Mouse (Mus musculus) intestine, postnatal 0 days (tissue): ENCODE results near the gene Parp8. TPM values are rescaled to one million over a fixed set of nuclear protein-coding genes. Genes with fewer than 3 reads are reported as not detected.

Experiments
- ATAC-seq: fragments of 200-750 bp; cut with Nextera tagmentation; 2 replicates; pipeline ENCODE4 v1.8.0; 2017; ENCODE audit warnings: mild to moderate bottlenecking, moderate TSS enrichment, moderate library complexity
- H3K27ac ChIP-seq: fragments of 300-500 bp; sonication (generic); 2 replicates; pipeline ENCODE4 v1.5.1; 2014; ENCODE audit warnings: mild to moderate bottlenecking, low read depth, low read length, moderate library complexity
- H3K27me3 ChIP-seq: fragments of 300-500 bp; sonication (generic); replicated peaks from 2 replicates; pipeline ENCODE4 v1.6.1; 2014; ENCODE audit warnings: low read length, mixed read lengths; ENCODE audit not compliant: control insufficient read depth, insufficient read depth
- H3K36me3 ChIP-seq: fragments of 300-500 bp; sonication (generic); 2 replicates; pipeline ENCODE4 v1.6.1; 2014; ENCODE audit warnings: mild to moderate bottlenecking, moderate library complexity; ENCODE audit not compliant: control insufficient read depth, insufficient read depth
- H3K4me1 ChIP-seq: fragments of 300-500 bp; sonication (generic); replicated peaks from 2 replicates; pipeline ENCODE4 v1.6.1; 2014; ENCODE audit warnings: antibody characterized with exemption, low read length, mixed read lengths; ENCODE audit not compliant: control insufficient read depth, insufficient read depth
- H3K4me2 ChIP-seq: fragments of 300-500 bp; sonication (generic); replicated peaks from 2 replicates; pipeline ENCODE4 v1.6.1; 2014; ENCODE audit warnings: low read depth, mild to moderate bottlenecking, moderate library complexity
- H3K4me3 ChIP-seq: fragments of 300-500 bp; sonication (generic); 2 replicates; pipeline ENCODE4 v1.5.1; 2014; ENCODE audit warnings: low read depth, low read length
- H3K9ac ChIP-seq: fragments of 300-500 bp; sonication (generic); 2 replicates; pipeline ENCODE4 v1.6.1; 2014; ENCODE audit warnings: mild to moderate bottlenecking, low read depth, low read length
- H3K9me3 ChIP-seq: fragments of 300-500 bp; sonication (generic); 2 replicates; pipeline ENCODE4 v1.6.1; 2016; ENCODE audit warnings: mixed run types; ENCODE audit not compliant: control insufficient read depth
- CTCF ChIP-seq: sonication (generic); IDR thresholded peaks from 2 replicates; pipeline ENCODE4 v1.5.1; 2016; ENCODE audit warnings: low read depth, mild to moderate bottlenecking, control low read depth, antibody characterized with exemption, moderate library complexity
- WGBS: fragments of 180-500 bp; shearing (Covaris S2); extraction: QIAGEN DNeasy Blood & Tissue Kit; methylation state at CpG from one replicate; pipeline ENCODE4 v1.1.7; 2014; 5-methylcytosine and 5-hydroxymethylcytosine counted together
- polyA plus RNA-seq: library from polyadenylated mRNA; unstranded; fragments of >200 nt; fragmentation: Nextera tagmentation; extraction: Ambion mirVana; gene quantifications from 2 replicates; pipeline ENCODE4 v1.2.1, GENCODE M21; 2015

The Parp8 gene
- polyA plus RNA-seq, 1 experiment from 2014 or later, result 2.2 TPM

DNA sequence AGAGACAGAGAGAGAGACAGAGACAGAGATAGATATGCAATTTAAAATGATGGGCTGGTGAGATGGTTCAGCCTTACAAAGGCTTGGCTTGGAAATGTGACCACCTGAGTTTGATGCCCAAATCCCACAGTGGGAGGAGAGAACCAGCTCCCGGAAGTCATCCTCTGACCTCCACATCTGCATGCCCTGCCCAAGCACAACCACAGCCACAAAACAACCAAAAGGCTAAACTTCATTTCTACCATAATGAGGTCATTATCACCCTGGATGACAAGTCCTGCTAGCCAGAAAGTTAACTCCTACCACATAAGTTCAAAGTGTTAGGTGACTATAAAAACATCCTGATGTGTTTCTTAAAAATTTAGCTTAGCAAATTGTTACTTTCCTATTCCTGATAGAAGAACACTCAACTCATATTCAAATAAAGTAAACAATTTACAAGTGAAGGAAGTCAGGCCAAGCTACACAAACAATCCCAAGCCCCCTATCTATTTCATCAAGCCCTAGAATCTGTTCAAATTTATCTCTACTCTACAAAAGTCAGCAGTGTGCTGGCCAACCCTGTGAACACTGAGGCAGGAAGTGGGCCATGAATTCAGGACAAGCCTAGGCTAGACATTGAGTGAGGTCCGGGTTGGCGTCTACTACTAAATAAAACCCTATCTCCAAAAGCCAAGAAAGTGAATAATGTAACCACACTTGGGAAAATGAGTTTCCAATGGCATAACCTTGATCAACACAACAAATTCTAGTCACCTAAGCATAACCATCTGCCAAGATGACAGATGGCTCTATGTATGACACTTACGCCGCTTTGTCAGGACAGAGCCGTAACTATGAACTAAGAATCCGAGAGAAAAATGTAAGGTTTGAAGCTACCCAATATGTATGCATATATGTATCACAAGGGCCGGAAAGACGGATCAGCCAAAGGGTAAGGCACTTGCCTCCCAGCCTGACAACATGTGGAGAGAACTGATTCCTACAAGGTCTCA lies 17.0 kb downstream of the Parp8 start:
- WGBS, result 90% methylated on average over 9 of the region's 9 CpGs
- Histone ChIP-seq H3K36me3 (no peaks in the 10 kb centered on the region), H3K27me3 (no peaks in the 10 kb centered on the region)

DNA sequence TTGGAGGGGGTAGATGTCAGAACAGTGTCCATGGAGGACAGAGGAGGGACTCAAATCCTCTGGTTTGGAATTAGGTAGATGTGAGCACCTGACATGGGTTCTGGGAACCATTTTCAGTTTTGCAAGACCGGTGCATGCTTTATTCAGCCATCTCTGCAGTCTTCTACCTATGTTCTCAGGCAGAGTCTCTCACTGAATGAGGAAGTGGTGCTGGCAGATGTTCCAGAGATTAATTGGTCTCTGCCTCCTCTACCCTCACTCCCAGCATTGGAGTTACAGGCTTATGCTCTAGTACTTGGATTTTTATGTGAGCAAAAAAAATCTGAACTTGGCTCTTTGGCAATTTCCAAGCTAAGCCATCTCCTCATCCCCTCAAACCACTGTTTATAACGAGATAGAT lies 17.8 kb downstream of the Parp8 start:
- TF ChIP-seq CTCF, result no peak
- ATAC-seq, result no peak
- Histone ChIP-seq H3K9ac (no peak overlapping the region), H3K27me3 (no peaks in the 10 kb centered on the region), H3K9me3 (no peaks in the 10 kb centered on the region), H3K36me3 (no peaks in the 10 kb centered on the region), H3K4me1 (no peaks in the 10 kb centered on the region), H3K4me2 (no peak overlapping the region), H3K4me3 (no peak overlapping the region), H3K27ac (no peak overlapping the region)
- WGBS, result 79% methylated on average over 2 of the region's 2 CpGs

More for the DNA sequence above, 17.0 kb downstream of the Parp8 start:
- H3K4me1 ChIP-seq, result no peaks in the 10 kb centered on the region
- no peak overlapping the region for H3K9ac ChIP-seq
- no peak for TF ChIP-seq CTCF
- H3K4me2 ChIP-seq, result no peak overlapping the region
- no peak overlapping the region for H3K4me3 ChIP-seq
- ATAC-seq, result no peak
- H3K9me3 ChIP-seq, result no peaks in the 10 kb centered on the region
- no peak overlapping the region for H3K27ac ChIP-seq

DNA sequence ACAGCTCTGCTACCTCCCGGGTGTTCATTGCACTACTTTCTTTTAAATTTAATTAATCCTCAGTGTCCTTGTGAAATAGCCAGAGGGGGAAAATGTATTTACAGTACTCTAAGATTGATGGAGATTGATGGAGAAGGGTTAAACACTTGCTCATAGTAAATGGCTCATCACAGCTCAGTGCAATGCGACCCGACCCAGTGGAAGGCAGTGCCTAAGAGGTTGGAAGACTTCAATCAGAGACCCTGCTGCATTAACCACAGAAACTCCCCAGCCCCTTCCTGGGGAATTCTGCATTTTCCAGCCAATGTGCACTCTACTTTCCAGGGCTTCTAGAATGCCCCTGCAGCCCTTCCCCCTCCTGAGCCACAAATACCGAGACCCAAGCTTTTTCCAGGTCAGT lies 18.7 kb downstream of the Parp8 start:
- no peak for ATAC-seq
- H3K27ac ChIP-seq, result no peak overlapping the region
- H3K4me3 ChIP-seq, result no peak overlapping the region
- H3K4me2 ChIP-seq, result no peak overlapping the region
- no peaks in the 10 kb centered on the region for H3K9me3 ChIP-seq
- H3K27me3 ChIP-seq, result no peaks in the 10 kb centered on the region
- no peaks in the 10 kb centered on the region for H3K36me3 ChIP-seq
- no peak for TF ChIP-seq CTCF
- no peak overlapping the region for H3K9ac ChIP-seq
- WGBS, result 60% methylated on average over 4 of the region's 4 CpGs
- no peaks in the 10 kb centered on the region for H3K4me1 ChIP-seq

DNA sequence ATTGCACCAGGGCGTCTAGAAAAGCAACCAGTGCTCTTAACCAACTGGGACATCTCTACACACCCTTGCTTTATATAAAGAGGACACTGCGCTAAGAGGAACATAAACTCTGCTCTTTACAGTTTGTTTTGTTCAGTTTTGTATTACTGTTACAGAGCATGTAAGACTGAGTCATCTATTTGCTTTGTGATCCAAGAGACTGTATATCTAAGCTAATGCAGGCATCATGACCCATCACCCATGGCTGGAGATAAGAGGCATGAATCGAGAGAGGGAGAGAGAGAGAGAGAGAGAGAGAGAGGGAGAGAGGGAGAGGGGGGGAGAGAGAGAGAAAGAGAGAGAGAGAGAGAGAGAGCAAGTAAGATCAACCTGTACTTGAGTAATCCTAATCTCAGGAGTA lies 24.8 kb downstream of the Parp8 start:
- Histone ChIP-seq H3K4me3 (no peak overlapping the region), H3K4me1 (no peaks in the 10 kb centered on the region), H3K9ac (no peak overlapping the region), H3K4me2 (no peak overlapping the region), H3K9me3 (no peaks in the 10 kb centered on the region), H3K27me3 (no peaks in the 10 kb centered on the region), H3K27ac (no peak overlapping the region), H3K36me3 (no peaks in the 10 kb centered on the region)
- 72% methylated on average over 3 of the region's 3 CpGs for WGBS
- TF ChIP-seq CTCF, result no peak
- no peak for ATAC-seq

DNA sequence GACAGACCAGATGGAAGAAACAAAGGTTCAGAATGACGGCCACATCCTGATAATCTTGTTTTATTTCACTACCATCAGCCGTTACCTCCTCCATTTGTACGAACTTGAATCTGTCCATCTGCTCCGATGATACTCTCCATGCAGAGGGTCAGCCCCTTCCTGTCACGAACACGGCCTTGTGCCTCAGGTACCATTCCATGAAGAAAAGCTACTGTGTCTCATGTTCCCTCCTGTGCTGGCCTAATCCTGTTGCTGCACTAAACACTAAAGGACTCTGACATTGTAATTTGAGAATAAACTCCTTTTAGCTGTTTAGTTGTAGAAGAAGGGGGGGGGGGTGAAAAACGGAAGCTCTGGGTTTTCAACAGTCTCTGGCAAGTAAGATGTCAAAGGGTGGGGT lies 33.8 kb downstream of the Parp8 start:
- WGBS, result 80% methylated on average over 7 of the region's 7 CpGs
- Histone ChIP-seq H3K9me3 (no peaks in the 10 kb centered on the region), H3K27me3 (no peaks in the 10 kb centered on the region), H3K4me1 (no peaks in the 10 kb centered on the region), H3K9ac (no peak overlapping the region), H3K4me2 (no peak overlapping the region), H3K36me3 (no peaks in the 10 kb centered on the region), H3K27ac (no peak overlapping the region), H3K4me3 (no peak overlapping the region)
- no peak for ATAC-seq
- no peak for TF ChIP-seq CTCF

DNA sequence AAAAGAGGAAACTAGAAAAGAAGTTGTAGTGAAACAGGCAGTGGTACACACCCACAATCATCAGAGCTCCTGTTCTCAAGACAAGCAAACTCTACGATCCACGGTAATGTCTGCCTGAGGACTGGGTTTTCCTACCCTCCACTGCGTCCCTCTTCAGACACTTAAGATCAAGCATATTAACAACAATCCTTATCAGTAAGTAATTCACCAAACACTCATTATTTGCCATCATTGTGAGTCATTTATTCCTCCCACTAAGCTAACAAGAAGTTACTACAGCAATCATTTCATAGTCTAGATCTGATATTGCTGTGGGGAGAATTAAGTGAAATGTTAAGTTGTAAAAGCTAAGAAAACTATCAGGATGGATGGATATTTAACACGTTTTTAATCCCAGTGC lies 35.0 kb downstream of the Parp8 start:
- H3K9me3 ChIP-seq, result no peaks in the 10 kb centered on the region
- no peak overlapping the region for H3K27ac ChIP-seq
- no peaks in the 10 kb centered on the region for H3K4me1 ChIP-seq
- H3K4me3 ChIP-seq, result no peak overlapping the region
- H3K36me3 ChIP-seq, result no peaks in the 10 kb centered on the region
- no peak for TF ChIP-seq CTCF
- no peak overlapping the region for H3K9ac ChIP-seq
- 65% methylated on average over 4 of the region's 4 CpGs for WGBS
- no peak overlapping the region for H3K4me2 ChIP-seq
- ATAC-seq, result no peak
- no peaks in the 10 kb centered on the region for H3K27me3 ChIP-seq
